Mouse (Mus musculus) CD4-positive, CD25-positive, alpha-beta regulatory T cell, adult 4 months (primary cell): ENCODE data around the gene Prdm2. TPM values are rescaled to one million over a fixed set of nuclear protein-coding genes. Genes with fewer than 3 reads are reported as not detected.

Experiments
- ATAC-seq: one replicate; pipeline ENCODE4 v1.8.0; 2017
- polyA plus RNA-seq, 2 experiments: library from polyadenylated mRNA; unstranded; fragments of 100-300 nt; shearing (Covaris generic); gene quantifications; one replicate each; pipeline ENCODE4 v1.2.1; 2017

Gene Prdm2
- 10 to 100 TPM; 30.8 to 38.7 TPM for polyA plus RNA-seq

DNA sequence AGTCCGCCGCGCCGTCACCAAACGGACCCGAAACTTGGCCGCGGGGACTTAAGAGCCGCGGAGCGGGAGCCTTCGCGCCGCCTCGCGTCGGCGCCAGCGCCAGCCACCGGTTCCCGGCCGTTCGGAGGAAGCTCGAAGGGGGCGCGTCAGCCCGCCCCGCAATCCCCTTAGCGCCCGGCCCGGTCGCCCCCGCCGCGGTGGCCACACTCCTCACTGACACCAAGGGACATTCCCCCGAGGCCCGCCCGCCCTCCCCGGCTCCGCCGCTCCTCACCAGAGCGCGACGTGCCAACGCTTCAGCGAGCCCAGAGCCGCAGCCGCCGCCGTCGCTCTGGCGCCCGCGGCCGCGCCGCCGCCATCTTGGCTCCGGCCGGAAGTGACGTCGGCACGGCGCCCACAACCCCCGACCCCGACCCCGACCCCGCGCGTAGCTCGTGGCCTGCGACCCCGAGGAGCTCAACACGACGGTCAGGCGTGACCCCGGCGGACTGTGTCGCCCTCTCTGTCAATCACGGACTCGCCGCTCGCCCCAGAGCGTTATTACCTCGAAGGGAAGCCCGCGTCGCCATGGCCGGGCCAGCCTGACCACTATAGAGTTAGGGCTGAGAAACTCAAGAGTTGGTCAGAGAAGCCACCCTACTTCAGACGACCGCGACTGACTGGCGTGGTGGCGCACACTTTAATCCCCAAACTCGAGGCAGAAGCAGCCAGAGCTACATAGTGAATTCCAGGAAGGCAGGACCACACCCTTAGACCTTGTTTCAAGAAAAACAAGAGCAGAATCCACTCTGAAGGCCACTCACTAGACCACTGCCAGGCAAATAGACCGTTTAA is at the start of gene Prdm2:
Prdm2 (minus strand) TSS at position 655 of the 834 bp plus-strand sequence.
- peak; percentile 53 for ATAC-seq

DNA sequence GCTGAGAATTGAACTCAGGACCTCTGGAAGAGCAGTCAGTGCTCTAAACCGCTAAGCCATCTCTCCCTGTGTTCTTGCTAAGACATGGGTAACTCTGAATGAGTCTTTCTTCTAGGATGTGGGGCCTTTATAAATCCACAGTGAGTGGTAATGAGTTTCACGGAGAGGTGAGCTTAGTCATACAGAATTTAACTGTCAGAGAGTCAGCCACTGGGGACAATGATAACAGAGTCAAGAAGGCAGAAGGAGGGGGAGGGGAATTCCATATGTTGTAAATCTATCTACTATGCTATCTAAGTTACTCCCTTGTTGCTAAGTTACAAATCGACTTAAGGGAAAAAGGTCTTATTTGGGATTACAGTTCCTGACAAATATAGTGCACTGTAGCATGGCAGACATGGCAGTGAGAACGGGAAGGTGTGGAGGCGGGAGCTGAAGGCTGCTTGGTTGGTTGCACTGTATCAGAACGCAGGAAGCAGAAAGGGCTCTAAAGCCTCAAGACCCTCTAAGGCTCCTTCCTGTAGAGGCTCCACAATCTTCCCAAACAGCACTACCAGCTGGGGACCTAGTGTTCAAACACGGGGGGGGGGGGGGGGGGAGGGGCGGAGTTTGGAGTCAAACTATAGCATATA is 47.0 kb upstream of the Prdm2 start:
- no peak for ATAC-seq

DNA sequence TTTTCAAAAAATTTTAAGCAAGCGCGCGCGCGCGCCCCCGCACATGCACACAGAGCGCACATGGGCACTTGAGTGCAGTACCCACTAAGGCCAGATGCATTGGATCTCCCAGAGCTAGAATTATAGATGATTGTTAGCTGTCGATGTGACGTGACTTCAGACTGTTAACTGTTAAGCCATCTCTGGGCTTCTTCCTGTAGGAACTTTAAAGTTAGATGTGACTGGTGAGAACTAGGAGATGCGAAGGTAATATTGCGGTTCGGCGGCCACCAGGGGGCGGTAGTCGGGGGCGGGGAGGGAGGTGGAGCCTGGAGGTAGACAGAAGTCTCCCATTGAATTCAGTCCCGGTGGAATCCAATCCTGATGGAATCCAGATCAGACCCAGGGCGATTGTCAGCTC is 45.7 kb upstream of the Prdm2 start:
- no peak for ATAC-seq

DNA sequence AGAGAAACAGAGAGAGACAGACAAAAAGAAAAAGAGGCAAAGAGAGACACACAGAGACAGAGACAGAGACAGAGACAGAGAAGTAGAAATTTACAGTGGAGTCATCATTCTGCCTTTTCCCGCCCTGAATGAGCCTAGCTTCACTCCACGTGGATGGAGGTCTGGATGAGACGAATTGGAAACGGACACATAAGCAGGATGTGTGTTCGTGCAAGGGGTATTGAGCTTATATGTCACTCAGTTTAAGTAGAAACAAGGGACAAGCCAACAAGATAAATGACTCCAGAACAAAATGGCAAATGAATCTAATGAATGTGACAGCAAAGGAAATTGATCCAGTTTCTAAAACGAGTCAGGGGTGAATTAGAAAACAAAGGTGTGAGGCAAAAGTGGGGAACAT is 45.2 kb upstream of the Prdm2 start:
- no peak for ATAC-seq

DNA sequence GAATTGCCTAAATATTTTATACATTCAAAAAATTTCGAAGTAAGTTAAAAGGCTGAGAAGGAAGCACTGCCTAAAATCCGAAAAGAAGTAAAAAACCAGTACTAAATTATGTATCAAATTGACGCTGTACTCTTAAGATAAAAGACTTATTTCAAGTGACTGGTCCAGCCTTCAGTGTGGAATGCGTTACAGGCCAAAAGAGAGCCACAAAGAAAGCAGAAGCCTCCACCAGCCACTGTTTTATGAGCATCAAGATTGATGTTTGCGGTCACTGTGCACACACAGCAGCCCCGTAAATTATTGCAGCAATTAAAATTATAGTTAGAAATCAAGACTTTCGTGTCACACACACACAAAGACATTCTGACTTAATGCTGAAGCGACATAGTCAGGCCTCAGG is 42.7 kb upstream of the Prdm2 start:
- ATAC-seq = no peak

DNA sequence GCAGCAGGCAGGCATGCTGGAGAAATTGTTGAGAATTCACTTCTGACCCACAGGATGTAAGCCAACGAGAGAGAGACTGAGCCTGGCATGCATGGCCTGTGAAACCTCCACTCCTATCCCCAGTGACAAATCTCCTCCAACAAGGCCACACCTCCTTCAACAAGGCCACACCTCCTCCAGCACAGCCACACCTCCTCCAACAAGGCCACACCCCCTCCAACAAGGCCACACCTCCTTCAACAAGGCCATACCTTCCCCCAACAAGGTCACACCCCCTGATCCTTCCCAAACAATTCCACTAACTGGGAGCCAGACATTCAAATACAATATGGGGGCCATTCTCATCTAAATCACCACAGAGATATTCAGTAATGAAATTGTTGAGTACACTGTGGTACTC is 40.6 kb upstream of the Prdm2 start:
- no peak for ATAC-seq

DNA sequence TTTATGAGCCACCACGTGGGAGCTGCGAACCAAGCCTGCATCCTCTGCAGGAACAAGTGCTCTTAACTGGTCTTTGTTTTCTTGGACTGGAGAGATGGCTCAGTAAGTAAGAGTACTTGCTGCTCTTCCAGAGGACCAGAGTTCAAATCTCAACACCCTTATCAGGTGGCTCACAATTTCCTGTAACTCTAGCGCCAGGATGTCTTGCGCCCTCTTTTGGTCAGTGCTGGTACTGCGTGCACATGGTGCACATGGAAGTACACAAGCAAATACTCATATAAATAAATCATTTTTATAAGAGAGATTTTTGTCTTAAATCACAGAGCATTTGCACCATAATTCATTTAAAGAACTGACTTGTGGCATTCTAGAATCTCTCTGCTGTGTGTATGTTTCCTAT is 35.3 kb upstream of the Prdm2 start:
- no peak for ATAC-seq

DNA sequence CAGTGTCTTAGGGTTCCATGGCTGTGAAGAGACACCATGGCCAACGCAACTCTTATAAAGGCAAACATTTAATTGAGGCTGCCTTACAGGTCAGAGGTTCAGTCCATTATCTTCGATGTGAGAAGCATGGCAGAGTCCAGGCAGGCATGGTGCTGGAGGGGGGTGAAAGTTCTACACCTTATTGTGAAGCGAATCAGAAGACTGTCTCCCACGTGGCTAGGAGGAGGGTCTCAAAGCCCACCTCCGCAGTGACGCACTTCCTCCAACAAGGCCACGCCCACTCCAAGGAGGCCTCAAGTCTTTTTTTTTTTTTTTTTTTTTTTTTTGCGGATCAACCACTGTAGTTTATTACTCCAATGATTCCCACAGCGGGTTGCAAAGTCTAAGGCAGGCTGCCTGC is 28.5 kb upstream of the Prdm2 start:
- ATAC-seq = no peak

DNA sequence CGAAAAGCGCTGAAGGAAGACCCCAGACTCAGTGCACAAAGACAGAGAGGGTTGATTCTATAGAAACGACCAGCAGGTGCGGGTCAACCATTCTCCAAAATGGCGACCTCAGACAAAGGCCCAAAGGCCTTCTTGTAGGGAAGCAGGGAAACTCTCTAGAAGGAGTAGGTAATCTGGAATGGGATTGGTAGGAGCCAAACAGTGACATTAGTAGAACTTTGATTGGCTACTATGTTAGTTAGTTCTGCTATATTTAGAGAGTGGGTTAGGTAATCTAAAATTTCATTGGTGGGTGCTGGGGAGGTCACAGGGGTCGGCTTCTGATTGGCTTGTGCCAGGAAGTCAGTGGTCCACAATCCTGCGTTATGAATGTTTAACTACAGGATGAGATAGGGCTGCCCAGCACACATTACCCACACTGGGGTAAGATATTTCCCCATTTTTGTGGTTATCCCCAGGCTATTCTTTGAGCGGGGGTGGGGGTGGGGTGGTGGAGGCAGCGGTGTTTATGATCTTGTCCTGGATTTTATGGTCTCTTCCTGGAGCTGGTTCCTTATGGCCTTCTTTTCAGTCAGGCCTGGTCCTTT is 26.9 kb upstream of the Prdm2 start:
- no peak for ATAC-seq

DNA sequence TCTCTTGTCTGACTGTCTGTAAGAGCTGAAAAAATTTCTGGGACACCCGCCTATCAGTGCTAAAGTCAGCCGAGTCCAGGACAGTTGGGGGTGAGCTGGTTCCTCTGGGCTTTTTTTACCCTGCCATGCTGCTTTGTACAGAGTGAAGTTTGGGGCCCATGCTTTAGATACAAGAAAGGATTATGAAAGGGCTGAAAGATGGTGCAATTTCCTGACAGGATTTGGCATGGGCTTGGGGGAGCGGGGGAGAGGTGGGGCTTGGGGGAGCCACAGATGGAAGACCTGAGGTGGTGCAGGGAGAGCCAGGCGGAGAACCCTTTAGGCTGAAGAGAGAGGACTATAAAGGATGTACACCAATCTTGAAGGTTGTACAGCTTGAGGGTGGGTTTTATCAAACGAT is 26.3 kb upstream of the Prdm2 start:
- no peak for ATAC-seq

DNA sequence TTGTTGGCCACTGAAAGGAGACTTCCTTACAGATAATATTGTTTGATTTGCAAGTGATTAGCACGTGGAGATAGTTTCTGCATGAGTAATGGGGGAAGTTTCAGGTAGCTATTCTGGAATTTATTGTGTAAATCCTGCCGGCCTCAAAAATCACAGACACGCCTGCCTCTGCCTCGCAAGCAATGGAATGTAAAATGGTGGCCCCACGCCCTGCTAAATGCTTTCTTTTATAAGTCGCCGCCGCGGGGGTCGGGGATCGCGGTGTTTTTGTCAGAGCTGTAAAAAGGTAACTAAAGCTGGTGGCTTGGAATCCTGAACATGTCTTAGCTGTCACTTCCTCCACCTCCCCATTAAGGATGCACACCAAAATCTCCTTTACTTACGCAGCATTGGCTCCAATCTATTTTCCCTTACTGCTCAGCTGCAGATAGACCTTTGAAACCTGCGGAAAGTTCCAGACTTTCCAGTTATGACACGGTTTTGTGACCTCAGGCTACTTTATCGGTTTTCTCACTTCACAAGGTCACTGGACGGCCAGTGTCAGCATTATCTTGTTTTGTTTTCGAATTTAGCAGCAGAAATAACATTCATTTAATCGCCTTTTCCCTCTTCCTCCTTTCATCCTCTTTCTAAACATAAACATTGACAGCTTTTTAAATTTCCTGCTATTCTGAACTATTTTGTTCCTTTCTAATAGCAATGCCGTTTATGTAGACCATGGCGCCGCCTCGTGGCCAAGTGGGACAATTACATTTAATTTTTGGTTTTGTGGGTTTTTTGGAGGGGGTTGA is 25.6 kb upstream of the Prdm2 start:
- ATAC-seq = peak; percentile 64

DNA sequence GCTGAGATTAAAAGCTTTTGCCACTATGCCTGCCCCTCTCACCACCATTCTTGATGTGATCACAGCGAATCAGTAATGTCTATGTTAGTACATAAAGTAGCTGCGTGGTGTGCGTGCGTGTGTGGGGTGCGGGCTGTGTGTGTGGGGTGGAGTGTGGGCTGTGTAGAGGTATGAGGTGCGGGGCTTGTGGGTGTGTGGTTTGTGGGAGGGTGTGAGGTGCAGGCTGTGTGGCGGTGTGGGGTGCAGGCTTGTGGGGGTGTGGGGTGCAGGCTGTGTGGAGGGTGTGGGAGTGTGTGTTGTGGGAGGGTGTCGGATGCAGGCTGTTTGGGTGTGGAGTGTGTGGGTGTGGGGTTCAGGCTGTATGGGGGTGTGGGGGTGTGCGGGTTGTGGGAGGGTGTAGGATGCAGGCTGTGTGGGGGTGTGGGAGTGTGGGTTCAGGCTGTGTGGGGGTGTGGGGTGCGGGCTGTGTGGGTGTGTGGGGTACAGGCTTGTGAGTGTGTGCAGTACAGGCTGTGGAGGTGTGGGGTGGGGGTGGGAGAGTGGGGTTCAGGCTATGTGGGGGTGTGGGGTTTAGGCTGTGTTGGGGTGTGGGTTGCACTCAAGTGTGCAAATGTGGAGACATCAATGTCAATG is 19.1 kb upstream of the Prdm2 start:
- no peak for ATAC-seq

DNA sequence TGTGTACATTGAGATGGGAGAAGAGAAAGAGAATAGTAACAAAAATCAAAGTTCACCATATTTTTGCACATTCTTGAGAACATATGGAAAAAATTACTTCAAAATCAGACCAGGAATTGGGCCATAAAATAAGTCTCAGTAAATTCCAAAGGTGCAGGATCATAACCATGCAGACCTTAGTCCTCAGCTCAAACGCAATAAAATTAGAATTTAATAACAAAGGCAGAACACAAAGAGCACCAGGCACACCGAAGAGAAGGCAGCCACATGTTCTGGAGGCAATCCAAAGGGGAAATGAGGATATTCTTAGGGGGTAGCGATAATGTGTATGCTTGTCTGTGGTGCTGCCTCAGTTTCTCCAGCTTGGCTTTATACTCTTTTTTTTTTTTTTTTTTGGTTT is 18.3 kb upstream of the Prdm2 start:
- ATAC-seq = no peak

DNA sequence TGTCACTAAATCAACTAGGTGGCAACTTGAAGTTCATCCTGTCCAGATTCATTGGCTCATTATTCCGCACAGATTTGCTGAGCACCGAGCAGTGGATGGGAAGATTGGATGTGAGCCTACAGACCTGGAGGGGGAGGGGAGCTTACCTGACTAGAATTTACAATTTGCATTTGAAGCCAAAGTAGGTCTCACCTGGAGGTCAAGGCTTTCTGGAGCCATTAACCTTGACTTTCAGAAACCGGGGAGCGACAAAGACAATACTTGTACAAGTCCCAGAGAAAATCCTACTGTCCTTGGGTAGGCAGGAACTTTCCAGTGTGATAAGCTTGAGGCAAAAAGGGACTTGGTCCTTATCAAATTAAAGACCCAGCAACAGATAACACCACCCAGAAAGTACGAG is 15.2 kb upstream of the Prdm2 start:
- no peak for ATAC-seq

DNA sequence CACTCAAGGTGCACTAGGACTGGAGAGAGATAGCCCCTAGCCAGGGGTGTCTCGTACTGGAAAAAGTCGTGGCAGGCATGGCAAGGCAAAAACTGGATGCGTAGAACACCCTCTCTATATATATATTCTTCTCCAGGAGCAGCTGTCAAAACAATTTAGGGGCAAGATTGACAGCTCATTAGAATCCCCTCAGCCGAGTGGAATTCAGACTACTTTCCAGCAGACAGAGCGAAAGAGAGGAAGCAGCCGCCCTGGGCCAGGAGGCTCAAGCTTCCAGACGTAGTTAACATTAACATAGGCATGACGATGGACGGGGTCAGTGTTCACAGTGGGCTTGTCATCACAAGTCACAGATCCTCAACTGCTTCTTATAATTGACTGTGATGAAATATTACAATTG is 13.1 kb upstream of the Prdm2 start:
- ATAC-seq = no peak

DNA sequence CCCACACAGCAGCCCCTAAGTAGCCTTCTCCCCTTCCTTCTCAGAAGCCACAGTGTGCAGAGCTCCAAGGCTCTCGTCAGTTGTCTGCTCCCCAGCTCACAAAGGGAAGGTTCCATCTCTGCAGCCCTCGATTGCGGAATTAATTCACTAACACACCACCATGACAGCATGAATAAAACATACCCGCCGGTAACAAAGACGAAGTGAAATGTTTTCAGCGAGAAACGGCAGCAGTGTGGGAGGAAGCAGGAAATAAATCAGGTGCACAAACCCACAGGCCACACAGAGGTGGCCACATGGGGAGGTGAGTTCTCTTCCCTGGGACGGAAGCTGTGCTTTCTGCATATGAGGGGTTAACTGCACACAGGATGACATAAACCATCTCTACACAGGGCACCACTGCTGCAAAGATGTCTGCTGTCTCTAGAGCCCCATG is 6.5 kb upstream of the Prdm2 start:
- peak; percentile 99 for ATAC-seq

DNA sequence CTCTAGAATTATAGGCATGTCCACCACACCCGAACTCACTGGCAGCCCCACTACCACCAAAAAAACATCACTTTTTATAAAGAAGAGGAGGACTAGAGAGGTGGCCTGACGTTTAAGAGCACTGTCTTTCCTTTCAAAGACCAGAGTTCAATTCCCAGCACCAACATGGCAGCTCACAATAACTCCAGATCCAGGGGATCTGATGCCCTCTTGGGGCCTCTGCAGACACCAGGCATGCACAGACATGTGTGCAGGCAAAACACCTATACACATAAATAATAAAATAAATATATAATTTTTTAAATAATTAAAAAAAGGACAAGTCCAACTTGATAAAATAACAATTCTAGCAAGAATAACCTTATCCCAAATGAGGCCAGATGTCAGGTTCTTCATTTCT is 6.1 kb upstream of the Prdm2 start:
- no peak for ATAC-seq

DNA sequence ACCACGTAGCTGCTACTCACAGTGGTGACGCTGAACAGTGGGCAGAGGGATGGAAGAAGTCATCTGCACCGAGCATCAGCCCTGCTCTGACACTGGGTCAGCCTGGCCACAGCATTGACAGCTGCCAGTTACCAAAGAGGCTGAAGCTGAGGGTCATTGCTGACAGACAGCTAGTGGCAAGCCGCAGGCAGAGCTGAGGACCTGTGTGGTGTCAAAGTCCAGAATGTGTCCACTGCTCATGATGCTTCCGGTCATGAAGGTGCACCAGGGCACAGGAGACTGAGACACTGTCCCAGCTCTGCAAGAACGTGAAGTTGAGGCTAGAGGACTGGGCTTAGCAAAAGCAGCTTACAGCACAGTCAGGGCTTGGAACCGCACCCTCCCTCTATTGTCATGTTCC is 4.4 kb upstream of the Prdm2 start:
- ATAC-seq = no peak

DNA sequence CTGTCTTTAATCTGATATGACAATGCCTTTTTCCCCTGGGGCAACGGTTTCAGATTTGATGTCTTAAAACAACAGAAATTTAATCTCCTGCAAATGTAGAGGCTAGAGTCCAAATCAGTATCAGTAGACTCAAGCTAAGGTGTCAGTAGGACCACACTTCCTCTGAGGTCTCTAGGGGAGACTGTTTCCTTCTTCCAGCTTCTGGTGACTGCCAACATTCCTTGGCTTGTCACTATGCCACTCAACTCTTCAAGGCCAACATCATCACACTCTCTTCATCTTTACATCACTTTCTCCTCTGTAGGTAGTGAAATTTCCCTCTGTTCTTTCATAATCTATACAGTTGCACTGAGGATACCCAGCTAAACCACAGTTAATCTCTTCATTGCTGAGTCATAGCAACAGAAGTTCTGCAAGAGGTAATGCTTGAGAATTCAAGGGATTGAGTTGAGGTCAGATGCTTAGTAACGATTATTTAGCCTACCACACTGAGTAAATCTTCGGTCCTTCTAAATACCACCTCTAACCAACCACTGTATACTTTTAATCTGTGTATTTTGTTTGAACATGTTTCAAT is 1.5 kb upstream of the Prdm2 start:
- ATAC-seq = no peak

DNA sequence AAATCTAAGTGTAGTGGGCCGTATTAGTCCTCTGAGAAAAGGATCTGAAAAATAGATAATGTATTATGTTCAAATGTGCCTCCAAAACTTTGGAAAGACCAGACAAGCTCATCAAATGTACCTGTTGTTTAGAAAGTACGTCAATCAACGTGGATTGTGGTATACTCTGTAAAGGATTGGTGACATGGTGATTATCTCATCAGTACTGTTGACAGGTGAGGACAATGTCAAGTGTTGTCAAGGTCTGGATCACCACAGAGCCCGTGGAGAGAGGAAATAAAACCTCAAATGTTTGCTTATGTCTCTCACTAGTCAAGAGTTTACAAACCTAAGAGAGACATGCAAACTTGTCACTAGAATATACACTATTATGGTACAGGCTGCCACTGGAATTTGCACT is 776 bp upstream of the Prdm2 start:
- ATAC-seq = peak; percentile 25

DNA sequence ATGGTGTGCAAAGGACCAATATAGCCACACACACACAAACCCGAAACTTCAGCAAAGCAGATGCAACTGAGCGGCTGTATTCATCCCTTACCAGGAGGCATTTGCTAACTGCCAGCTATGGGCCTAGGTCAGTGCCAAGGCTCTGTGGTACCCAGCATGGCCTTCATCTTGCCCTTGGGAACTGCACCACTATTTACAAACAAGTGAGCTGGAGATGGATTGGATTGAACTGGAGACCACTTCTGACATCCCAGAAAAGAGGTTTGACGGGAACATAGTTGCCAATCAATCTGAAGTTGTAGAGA is 332 bp upstream of the Prdm2 start:
- ATAC-seq = no peak

DNA sequence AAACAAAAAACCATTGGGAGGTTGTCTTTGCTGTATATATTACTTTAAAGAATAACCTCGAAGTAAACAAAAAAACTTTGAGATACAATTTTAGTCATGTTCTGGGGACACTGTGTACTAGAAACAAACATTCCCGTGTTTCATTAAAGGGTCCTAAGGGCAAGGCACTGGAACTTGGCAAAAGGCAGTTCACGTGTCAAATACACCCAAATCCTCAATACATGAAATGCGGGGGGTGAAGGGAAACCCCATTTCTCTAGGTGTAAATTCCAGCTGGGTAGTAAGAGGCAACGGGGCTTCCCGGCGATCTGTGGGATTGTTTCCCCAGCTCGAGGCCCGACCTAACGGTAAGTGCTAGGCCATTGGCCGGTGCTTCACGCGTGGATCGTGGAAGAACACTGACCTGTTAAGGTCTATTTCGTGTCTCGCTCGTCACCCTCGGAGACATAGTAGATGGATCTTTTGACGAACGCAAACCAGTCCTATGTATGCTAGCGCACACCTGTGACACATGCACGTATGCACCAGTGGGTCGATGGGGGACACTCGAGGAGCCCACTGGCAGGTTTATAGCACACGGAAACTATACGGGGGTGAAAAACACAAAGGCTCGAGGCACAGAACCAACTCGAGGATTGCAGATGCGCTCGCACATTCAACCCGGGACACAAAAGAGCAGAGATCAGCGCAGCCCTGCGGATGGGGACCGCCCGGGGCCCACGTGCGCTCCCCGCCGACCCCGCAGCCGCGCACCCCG is 1.0 kb downstream of the Prdm2 start:
- peak; percentile 46 for ATAC-seq
